Mouse (Mus musculus) c-Kit-positive CD71-positive TER-119-negative erythroid progenitor cells, embryonic 14.5 days (primary cell): ENCODE results near the gene Hpcal1.

Experiments
- DNase-seq: peaks from one replicate; pipeline ENCODE4 v3.0.0-alpha.2; 2013; ENCODE audit warnings: low read depth

Gene Hpcal1

GRCm38 (mm10) chr12:17712571-17712970 is 21.9 kb downstream of the Hpcal1 start:
- no peak for DNase-seq

- DNase-seq: no peak
Observed at GRCm38 (mm10) chr12:17715720-17716478, 25.2 kb downstream of the Hpcal1 start.

- DNase-seq: no peak
Observed at GRCm38 (mm10) chr12:17717257-17717656, 26.6 kb downstream of the Hpcal1 start.

GRCm38 (mm10) chr12:17718146-17718545 is 27.5 kb downstream of the Hpcal1 start:
- no peak for DNase-seq

- no peak for DNase-seq
Observed at GRCm38 (mm10) chr12:17721058-17721457, 30.4 kb downstream of the Hpcal1 start.

GRCm38 (mm10) chr12:17722452-17723181 is 32.0 kb downstream of the Hpcal1 start:
- DNase-seq: no peak

GRCm38 (mm10) chr12:17723182-17723570 is 32.5 kb downstream of the Hpcal1 start:
- DNase-seq: no peak

- no peak for DNase-seq
Observed at GRCm38 (mm10) chr12:17723999-17724398, 33.3 kb downstream of the Hpcal1 start.

GRCm38 (mm10) chr12:17724412-17725090 is 33.9 kb downstream of the Hpcal1 start:
- DNase-seq: no peak

- no peak for DNase-seq
Observed at GRCm38 (mm10) chr12:17725592-17725991, 34.9 kb downstream of the Hpcal1 start.

- no peak for DNase-seq
Observed at GRCm38 (mm10) chr12:17726576-17727320, 36.1 kb downstream of the Hpcal1 start.

GRCm38 (mm10) chr12:17727676-17728339 is 37.2 kb downstream of the Hpcal1 start:
- no peak for DNase-seq

- no peak for DNase-seq
Observed at GRCm38 (mm10) chr12:17729211-17729900, 38.7 kb downstream of the Hpcal1 start.

- no peak for DNase-seq
Observed at GRCm38 (mm10) chr12:17732006-17732405, 41.4 kb downstream of the Hpcal1 start.

- DNase-seq: no peak
Observed at GRCm38 (mm10) chr12:17732546-17732945, 41.9 kb downstream of the Hpcal1 start.

GRCm38 (mm10) chr12:17733114-17733904 is 42.7 kb downstream of the Hpcal1 start:
- DNase-seq: no peak

GRCm38 (mm10) chr12:17736396-17736795 is 45.7 kb downstream of the Hpcal1 start:
- no peak for DNase-seq

- no peak for DNase-seq
Observed at GRCm38 (mm10) chr12:17736859-17737577, 46.4 kb downstream of the Hpcal1 start.

- DNase-seq: no peak
Observed at GRCm38 (mm10) chr12:17737808-17738207, 47.2 kb downstream of the Hpcal1 start.
